Mouse (Mus musculus) embryonic facial prominence, embryonic 12.5 days (tissue): ENCODE results near the gene Rnf115. TPM values are rescaled to one million over a fixed set of nuclear protein-coding genes. Genes with fewer than 3 reads are reported as not detected.

Experiments
- polyA plus RNA-seq: library from polyadenylated mRNA; unstranded; fragments of >200 nt; fragmentation: Nextera tagmentation; extraction: Ambion mirVana; gene quantifications from 2 replicates; pipeline ENCODE4 v1.2.1, GENCODE M21; 2016

Gene Rnf115
- polyA plus RNA-seq, 1 experiment from 2014 or later = 70.3 TPM

Other genes with a start within 250 kb of the Rnf115 start
- gene Hfe2, start 202.5 kb upstream of the Rnf115 start, polyA plus RNA-seq = 3.2 and 4.0 TPM in 2 replicates
- 75.8 and 80.8 TPM in 2 replicates for gene Txnip, start 169.7 kb upstream of the Rnf115 start, polyA plus RNA-seq
- gene Gm16253, start 150.7 kb upstream of the Rnf115 start, polyA plus RNA-seq = 2.1 and 2.4 TPM in 2 replicates
- gene Polr3gl, start 133.5 kb upstream of the Rnf115 start, polyA plus RNA-seq = 49.8 and 52.1 TPM in 2 replicates
- 2.1 and 2.3 TPM in 2 replicates for gene Ankrd34a, start 131.0 kb upstream of the Rnf115 start, polyA plus RNA-seq
- 6.8 and 8.1 TPM in 2 replicates for gene Lix1l, start 126.5 kb upstream of the Rnf115 start, polyA plus RNA-seq
- 167 and 172 TPM in 2 replicates for gene Rbm8a, start 97.7 kb upstream of the Rnf115 start, polyA plus RNA-seq
- gene Pex11b, start 92.3 kb upstream of the Rnf115 start, polyA plus RNA-seq = 54.6 and 55.0 TPM in 2 replicates
- gene Gm42957, start 92.2 kb upstream of the Rnf115 start, polyA plus RNA-seq = 0.10 and 0.13 TPM in 2 replicates
- 0.81 and 0.95 TPM in 2 replicates for gene Itga10, start 82.1 kb upstream of the Rnf115 start, polyA plus RNA-seq
- 0.92 and 1.1 TPM in 2 replicates for gene Ankrd35, start 57.5 kb upstream of the Rnf115 start, polyA plus RNA-seq
- 77.4 and 77.5 TPM in 2 replicates for gene Pias3, start 31.3 kb upstream of the Rnf115 start, polyA plus RNA-seq
- 13.7 and 14.7 TPM in 2 replicates for gene Nudt17, start 19.1 kb upstream of the Rnf115 start, polyA plus RNA-seq
- gene Polr3c, start within 50 bp of the Rnf115 start, polyA plus RNA-seq = 35.5 and 36.6 TPM in 2 replicates
- not detected in 2 replicates for gene Pdzk1, start 101.6 kb downstream of the Rnf115 start, polyA plus RNA-seq
- 0.10 and 0.18 TPM in 2 replicates for gene Cd160, start 101.7 kb downstream of the Rnf115 start, polyA plus RNA-seq
- 14.3 and 20.6 TPM in 2 replicates for gene Gja5, start 177.0 kb downstream of the Rnf115 start, polyA plus RNA-seq
- 40.8 and 43.1 TPM in 2 replicates for gene Gpr89, start 177.7 kb downstream of the Rnf115 start, polyA plus RNA-seq
- gene Gja8, start 198.4 kb downstream of the Rnf115 start, polyA plus RNA-seq = 0.65 and 2.4 TPM in 2 replicates